Mouse (Mus musculus) limb, embryonic 12.5 days (tissue): Measurements from ENCODE around the gene Ppp3r2. TPM values are rescaled to one million over a fixed set of nuclear protein-coding genes. Genes with fewer than 3 reads are reported as not detected.

Experiments used
- ATAC-seq: fragments of 200-750 bp; cut with Nextera tagmentation; 2 replicates; pipeline ENCODE4 v1.8.0; 2017; ENCODE audit warnings: low read depth, moderate TSS enrichment; ENCODE audit not compliant: insufficient number of reproducible peaks, insufficient read depth, low FRiP score, low TSS enrichment
- H3K27ac ChIP-seq: fragments of 300-500 bp; sonication (generic); 2 replicates; pipeline ENCODE4 v1.5.1; 2016; ENCODE audit warnings: mild to moderate bottlenecking, moderate library complexity
- H3K27me3 ChIP-seq: fragments of 300-500 bp; sonication (generic); 2 replicates; pipeline ENCODE4 v1.6.1; 2016; ENCODE audit warnings: mild to moderate bottlenecking, moderate library complexity
- H3K36me3 ChIP-seq: fragments of 300-500 bp; sonication (generic); 2 replicates; pipeline ENCODE4 v1.6.1; 2016; ENCODE audit warnings: mild to moderate bottlenecking, moderate library complexity
- H3K4me1 ChIP-seq: fragments of 300-500 bp; sonication (generic); replicated peaks from 2 replicates; pipeline ENCODE4 v1.6.1; 2016
- H3K4me2 ChIP-seq: fragments of 300-500 bp; sonication (generic); 2 replicates; pipeline ENCODE4 v1.6.1; 2016; ENCODE audit warnings: mild to moderate bottlenecking, moderate library complexity
- H3K4me3 ChIP-seq: fragments of 300-500 bp; sonication (generic); replicated peaks from 2 replicates; pipeline ENCODE4 v1.5.1; 2016; ENCODE audit warnings: mild to moderate bottlenecking
- H3K9ac ChIP-seq: fragments of 300-500 bp; sonication (generic); replicated peaks from 2 replicates; pipeline ENCODE4 v1.6.1; 2016; ENCODE audit warnings: mild to moderate bottlenecking, moderate library complexity
- H3K9me3 ChIP-seq: fragments of 300-500 bp; sonication (generic); 2 replicates; pipeline ENCODE4 v1.6.1; 2016; ENCODE audit warnings: mild to moderate bottlenecking, moderate library complexity
- WGBS: fragments of 180-500 bp; shearing (Covaris S2); methylation state at CpG from one replicate; pipeline ENCODE4 v1.1.7; 2016; 5-methylcytosine and 5-hydroxymethylcytosine counted together
- polyA plus RNA-seq: library from polyadenylated mRNA; unstranded; fragments of >200 nt; fragmentation: Nextera tagmentation; extraction: Ambion mirVana; gene quantifications from 2 replicates; pipeline ENCODE4 v1.2.1, GENCODE M21; 2016

The Ppp3r2 gene
- polyA plus RNA-seq, 1 experiment from 2014 or later = 0.11 TPM

DNA sequence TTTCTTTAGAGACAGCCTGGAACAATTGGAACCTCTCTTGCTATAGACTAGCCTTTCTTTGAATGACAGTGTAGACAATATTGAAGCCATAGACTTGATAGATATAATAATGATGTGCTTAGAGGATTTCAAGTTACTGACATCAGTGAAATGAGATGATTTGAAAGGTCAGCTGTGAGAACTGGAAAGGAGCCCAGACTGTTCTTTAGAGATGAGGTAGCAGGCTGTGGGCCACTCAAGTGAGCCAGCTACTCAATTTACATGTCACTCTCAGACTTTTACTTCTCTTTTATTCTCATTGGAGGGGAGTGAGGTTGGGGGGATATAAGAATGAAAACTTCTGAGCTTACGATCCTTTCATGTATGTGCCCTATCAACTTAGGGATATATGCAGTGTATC is 22.4 kb downstream of the Ppp3r2 start:
- Histone ChIP-seq H3K4me1 (no peaks in the 10 kb centered on the region), H3K36me3 (peaks cover 73% of the 10 kb centered on the region), H3K27ac (no peak overlapping the region), H3K9me3 (no peaks in the 10 kb centered on the region), H3K9ac (no peak overlapping the region), H3K4me2 (no peak overlapping the region), H3K4me3 (no peak overlapping the region), H3K27me3 (no peaks in the 10 kb centered on the region)
- WGBS = 76% methylated on average over 1 of the region's 1 CpGs
- no peak for ATAC-seq

DNA sequence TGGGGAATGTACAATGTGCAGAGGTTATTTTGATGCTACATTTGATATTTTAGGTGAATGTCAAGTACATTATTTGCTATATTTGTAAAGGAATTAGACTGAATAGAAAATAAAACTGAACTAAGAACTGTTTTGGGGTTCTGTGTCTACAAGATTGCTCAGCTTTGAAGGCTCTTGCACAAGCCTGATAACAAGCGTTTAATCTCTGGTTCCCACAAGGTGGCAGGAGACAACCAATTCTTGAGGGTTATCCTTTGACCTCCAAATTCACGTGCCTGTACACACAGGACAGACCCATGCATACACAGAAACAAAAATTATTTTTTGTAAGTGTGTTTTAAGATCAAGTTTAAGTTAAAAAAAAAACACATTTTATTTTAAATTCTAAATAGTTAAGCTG is 41.9 kb downstream of the Ppp3r2 start:
- H3K9me3 ChIP-seq = no peaks in the 10 kb centered on the region
- no peak overlapping the region for H3K4me2 ChIP-seq
- H3K27me3 ChIP-seq = no peaks in the 10 kb centered on the region
- no peaks in the 10 kb centered on the region for H3K4me1 ChIP-seq
- H3K27ac ChIP-seq = no peak overlapping the region
- H3K36me3 ChIP-seq = peaks cover 84% of the 10 kb centered on the region
- no peak overlapping the region for H3K9ac ChIP-seq
- WGBS = 83% methylated on average over 2 of the region's 2 CpGs
- H3K4me3 ChIP-seq = no peak overlapping the region
- no peak for ATAC-seq

DNA sequence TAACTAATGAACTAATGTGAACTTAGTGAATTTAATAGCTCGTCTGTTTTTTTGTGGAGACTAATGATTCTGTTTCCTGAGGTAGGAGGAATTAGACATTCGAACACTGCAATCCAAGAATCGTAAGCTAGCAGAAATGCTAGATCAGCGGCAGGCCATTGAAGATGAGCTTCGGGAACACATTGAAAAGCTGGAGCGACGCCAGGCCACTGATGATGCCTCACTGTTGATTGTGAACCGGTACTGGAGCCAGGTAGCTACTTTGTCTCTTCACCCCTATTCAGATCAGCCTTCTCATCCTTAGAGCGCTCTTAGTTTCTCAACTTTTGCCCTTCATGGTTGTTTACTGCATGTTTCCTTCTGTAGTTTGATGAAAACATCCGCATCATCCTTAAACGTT is 44.0 kb downstream of the Ppp3r2 start:
- H3K36me3 ChIP-seq = peaks cover 81% of the 10 kb centered on the region
- ATAC-seq = no peak
- H3K4me2 ChIP-seq = no peak overlapping the region
- H3K4me3 ChIP-seq = no peak overlapping the region
- no peak overlapping the region for H3K9ac ChIP-seq
- no peak overlapping the region for H3K27ac ChIP-seq
- no peaks in the 10 kb centered on the region for H3K27me3 ChIP-seq
- WGBS = 92% methylated on average over 11 of the region's 11 CpGs
- H3K9me3 ChIP-seq = no peaks in the 10 kb centered on the region
- H3K4me1 ChIP-seq = 0 out of 2 replicates have a peak, but pooled peaks cover 5% of the 10 kb centered on the region

- under 1% methylated on average over 30 of the region's 30 CpGs for WGBS
- Histone ChIP-seq H3K4me1 (0 out of 2 replicates have a peak, but pooled peaks cover 5% of the 10 kb centered on the region), H3K27me3 (no peaks in the 10 kb centered on the region), H3K4me2 (peak overlapping the region; percentile 83), H3K9me3 (no peaks in the 10 kb centered on the region), H3K36me3 (peaks cover 37% of the 10 kb centered on the region), H3K4me3 (peak overlapping the region; percentile 83), H3K27ac (peak overlapping the region; percentile 90), H3K9ac (peak overlapping the region; percentile 88)
- ATAC-seq = peak; percentile 69; the same call in 1 of the 2 replicates
These were observed 49.7 kb downstream of the Ppp3r2 start for GRCm38 (mm10) chr4:49632139-49632481.

DNA sequence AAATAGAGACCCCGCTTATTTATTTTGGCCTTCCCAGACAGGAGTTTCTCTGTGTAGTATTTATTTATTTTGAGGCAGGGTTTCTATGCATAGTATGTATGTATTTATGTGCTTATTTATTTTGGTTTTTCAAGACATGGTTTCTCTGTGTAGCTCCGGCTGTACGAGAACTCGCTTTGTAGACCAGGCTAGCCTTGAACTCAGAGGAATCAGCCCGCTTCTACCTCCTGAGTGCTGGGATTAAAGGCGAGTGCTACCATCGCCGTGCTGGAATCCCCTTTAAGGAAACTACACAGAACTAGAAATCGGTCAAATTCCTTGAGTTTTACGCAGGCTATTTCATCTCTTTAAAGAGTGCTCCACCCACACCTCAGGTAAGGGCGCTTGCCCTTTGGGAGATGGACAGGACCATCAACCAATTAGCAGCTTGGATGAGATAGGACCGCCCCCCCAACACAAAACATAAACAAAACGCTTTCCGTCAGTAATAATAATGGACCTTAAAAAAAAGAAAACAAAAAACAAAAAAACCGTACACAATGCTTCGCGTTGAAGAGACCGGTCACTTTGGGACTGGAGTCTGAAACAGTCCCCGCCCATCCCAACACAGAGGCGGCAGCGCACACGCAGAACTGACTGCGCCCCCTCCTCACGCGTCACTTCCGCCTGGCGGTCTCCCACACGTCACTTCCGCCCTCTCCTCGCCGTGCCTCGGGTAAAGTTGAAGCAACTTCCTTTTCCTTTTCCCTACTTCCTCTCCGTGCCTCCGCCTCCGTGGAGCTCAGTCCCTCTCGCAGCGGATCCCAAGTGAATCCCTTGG is 50.3 kb downstream of the Ppp3r2 start, which contains the start of gene Rnf20:
Rnf20 (plus strand) TSS at position 688 of the 820 bp plus-strand sequence.
- Histone ChIP-seq H3K4me3 (peak within 1 kb of the TSS; percentile 83), H3K36me3 (peaks cover 31% of the 10 kb centered on the region), H3K27me3 (no peaks in the 10 kb centered on the region), H3K4me2 (peak within 1 kb of the TSS; percentile 83), H3K9ac (peak within 1 kb of the TSS; percentile 88), H3K4me1 (0 out of 2 replicates have a peak, but pooled peaks cover 5% of the 10 kb centered on the region), H3K27ac (peak within 1 kb of the TSS; percentile 90), H3K9me3 (no peaks in the 10 kb centered on the region)
- ATAC-seq = peak; percentile 98
- 4% methylated on average over 37 of the region's 37 CpGs for WGBS

DNA sequence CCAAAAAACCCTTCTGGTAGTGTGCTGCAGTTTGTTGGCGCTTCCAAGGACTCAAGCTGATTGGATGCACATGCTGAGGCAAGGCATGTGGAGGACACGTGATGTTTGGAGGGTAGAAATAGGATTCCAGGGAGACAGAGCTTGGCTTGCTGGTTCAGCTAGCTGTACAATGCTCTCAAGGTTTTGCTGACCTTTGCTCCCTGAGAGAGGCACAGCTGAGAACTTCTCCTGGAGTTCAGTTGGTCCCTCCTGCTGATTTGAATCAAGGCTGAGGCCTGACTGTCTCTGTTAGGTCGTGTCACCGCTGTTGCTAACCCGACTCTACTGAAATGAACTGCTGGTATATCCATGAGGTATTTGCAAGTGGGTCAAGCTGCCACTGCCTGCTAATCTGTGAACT is 52.9 kb downstream of the Ppp3r2 start:
- H3K27ac ChIP-seq = no peak overlapping the region
- no peak overlapping the region for H3K9ac ChIP-seq
- H3K27me3 ChIP-seq = no peaks in the 10 kb centered on the region
- peaks cover 5% of the 10 kb centered on the region; the same call in 1 of the 2 replicates for H3K36me3 ChIP-seq
- ATAC-seq = no peak
- WGBS = 80% methylated on average over 5 of the region's 5 CpGs
- H3K4me1 ChIP-seq = 0 out of 2 replicates have a peak, but pooled peaks cover 5% of the 10 kb centered on the region
- H3K4me2 ChIP-seq = no peak overlapping the region
- no peak overlapping the region for H3K4me3 ChIP-seq
- no peaks in the 10 kb centered on the region for H3K9me3 ChIP-seq

Other genes with a start within 250 kb of the Ppp3r2 start
- gene Acnat1, start 208.1 kb downstream of the Ppp3r2 start, polyA plus RNA-seq = not detected in 2 replicates
- not detected in 2 replicates for gene Baat, start 175.5 kb downstream of the Ppp3r2 start, polyA plus RNA-seq
- 89.3 and 92.4 TPM in 2 replicates for gene Mrpl50, start 160.9 kb downstream of the Ppp3r2 start, polyA plus RNA-seq
- gene Zfp189, start 160.8 kb downstream of the Ppp3r2 start, polyA plus RNA-seq = 13.6 and 14.3 TPM in 2 replicates
- 0.10 TPM in 1 of 2 replicates, not detected in the other for gene Aldob, start 132.5 kb downstream of the Ppp3r2 start, polyA plus RNA-seq
- gene Tmem246, start 84.1 kb downstream of the Ppp3r2 start, polyA plus RNA-seq = 16.6 and 20.8 TPM in 2 replicates
- 57.3 and 61.5 TPM in 2 replicates for gene Rnf20, start 50.0 kb downstream of the Ppp3r2 start, polyA plus RNA-seq
- 2.4 and 2.7 TPM in 2 replicates for gene Grin3a, start 163.7 kb upstream of the Ppp3r2 start, polyA plus RNA-seq